Mouse (Mus musculus) frontal cortex, postnatal 25 days (tissue): Measurements from ENCODE around the gene Ccdc34.

Experiments
- DNase-seq, 2 experiments: peaks; one replicate each; pipeline ENCODE4 v3.0.0; 2022; ENCODE audit warnings: low spot score in 2 of 2

The Ccdc34 gene

GRCm38 (mm10) chr2:109995061-109995460 is 22.6 kb upstream of the Ccdc34 start:
- no peak for DNase-seq

DNA sequence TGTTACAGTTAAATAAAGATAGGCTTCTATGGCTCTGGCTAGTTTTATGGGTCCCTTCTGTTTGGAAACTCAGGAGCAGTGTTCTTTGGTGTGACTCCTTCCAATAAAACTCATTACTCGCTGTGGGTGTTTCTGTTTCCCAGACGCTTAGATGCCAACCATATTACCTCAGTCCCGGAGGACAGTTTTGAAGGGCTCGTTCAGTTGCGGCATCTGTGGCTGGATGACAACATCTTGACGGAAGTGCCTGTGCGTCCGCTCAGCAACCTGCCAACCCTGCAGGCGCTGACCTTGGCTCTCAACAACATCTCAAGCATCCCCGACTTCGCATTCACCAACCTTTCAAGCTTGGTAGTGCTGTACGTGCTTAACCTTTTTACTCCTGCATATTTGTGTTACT is 21.2 kb upstream of the Ccdc34 start:
- DNase-seq = no peak

DNA sequence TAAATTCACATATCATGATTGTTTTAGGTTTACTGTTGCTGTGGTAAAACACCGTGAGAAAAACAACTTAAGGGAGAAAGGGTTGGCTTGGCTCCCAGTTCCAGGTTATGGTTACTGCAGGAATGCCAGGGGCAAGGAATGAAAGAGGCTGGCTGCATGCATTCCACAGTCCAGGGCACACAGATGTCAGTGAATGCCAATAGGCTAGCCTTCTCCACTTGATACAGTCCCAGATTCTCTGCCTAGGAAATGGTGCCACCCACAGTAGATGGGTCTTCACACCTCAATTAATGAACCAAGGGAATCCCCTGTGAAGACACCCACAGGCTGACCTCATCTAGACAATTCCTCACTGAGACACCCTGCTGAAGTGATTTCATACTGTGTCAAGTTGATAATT is 12.9 kb upstream of the Ccdc34 start:
- no peak for DNase-seq

- no peak for DNase-seq
Observed at GRCm38 (mm10) chr2:110005164-110005563, 12.5 kb upstream of the Ccdc34 start.

DNA sequence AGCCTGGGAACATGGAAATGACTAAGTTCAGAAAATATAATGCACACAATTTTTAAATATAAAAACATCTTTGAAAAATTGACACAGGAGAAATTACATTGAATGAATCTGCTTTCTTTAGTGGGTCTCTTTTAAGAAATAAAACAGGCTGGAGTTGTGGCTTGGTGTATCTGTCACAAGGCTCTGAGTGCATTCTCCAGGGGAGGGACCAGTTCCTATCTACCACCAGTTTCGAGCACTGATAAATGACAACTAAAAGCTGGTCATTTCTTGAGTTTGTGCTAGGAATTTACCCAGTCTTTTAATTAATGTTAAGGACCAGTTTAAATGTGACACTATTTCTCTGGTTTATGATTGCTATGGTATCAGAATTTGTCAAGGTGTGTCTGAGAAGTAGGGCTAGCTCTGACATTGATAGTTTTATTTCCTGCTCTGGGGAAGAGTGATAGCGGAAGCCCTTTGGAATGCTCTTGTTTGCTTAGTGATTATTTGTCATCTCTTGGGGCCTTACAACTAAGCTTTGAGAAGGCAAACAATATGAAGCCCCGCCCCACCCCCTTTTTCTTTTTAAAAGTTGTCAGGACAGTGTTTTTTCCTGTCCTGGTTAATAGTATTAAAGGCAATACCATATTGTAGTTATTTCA is 11.9 kb upstream of the Ccdc34 start:
- no peak for DNase-seq

- no peak for DNase-seq
Observed at GRCm38 (mm10) chr2:110007423-110008267, 10.0 kb upstream of the Ccdc34 start.

- DNase-seq = no peak
Observed at GRCm38 (mm10) chr2:110009449-110009848, 8.2 kb upstream of the Ccdc34 start.

DNA sequence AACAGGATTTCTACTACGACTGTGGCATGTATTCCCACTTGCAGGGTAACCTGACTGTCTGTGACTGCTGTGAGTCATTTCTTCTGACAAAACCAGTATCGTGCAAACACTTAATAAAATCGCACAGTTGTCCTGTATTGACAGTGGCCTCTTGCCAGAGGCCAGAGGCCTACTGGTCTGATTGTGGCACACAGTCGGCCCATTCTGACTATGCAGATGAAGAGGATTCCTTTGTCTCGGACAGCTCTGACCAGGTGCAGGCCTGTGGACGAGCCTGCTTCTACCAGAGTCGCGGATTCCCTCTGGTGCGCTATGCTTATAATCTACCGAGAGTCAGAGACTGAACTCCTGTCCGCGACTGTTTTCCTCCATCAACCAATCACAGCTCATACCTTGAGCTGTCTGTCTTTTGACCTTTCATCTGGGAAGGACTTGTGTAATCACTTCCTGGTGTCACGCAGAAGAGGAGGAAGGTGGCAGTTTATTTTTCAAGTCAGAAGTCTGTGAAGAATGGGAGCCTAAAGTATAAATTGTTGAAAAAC is 5.4 kb upstream of the Ccdc34 start:
- DNase-seq = no peak

- no peak for DNase-seq
Observed at GRCm38 (mm10) chr2:110017087-110017486, 530 bp upstream of the Ccdc34 start.

DNA sequence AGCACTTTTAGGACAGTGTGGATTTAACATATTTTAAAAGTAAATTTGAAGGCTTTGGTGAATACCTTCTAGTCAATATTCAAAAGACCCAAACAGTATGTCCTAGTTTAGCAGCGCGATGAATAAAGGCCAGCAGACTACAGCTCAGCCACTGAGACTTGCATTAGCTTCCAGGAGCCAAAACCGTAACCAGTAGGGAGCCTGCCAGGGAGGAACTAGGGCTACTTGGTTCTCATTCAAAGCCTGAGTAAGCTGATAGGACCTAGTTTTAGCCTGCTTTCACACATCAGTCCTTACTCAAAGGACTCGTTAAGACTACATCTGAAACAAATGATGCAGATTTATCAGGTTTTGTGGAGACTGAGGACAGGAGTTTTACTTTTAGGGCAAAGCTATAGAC is 2.0 kb downstream of the Ccdc34 start:
- DNase-seq = no peak

DNA sequence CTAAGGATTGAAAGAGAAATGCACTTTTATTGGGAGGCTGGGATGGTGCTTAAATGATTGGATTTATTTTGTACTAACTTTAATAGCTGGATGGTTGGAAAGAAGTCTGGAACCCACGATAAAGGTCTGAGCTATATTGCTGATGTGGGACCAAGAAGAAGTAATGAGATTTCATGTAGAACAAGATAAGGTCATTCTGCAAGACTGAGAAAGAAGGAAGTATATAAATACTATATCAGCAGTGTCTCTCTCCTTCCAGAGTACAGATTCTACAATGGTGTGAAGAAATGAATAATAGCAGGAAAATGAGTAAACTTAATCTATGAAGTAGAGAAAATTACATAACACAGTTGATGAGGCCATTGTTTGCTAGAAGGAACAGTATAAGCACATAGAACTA is 2.8 kb downstream of the Ccdc34 start:
- no peak for DNase-seq

GRCm38 (mm10) chr2:110036265-110036664 is 18.6 kb downstream of the Ccdc34 start:
- DNase-seq = no peak

DNA sequence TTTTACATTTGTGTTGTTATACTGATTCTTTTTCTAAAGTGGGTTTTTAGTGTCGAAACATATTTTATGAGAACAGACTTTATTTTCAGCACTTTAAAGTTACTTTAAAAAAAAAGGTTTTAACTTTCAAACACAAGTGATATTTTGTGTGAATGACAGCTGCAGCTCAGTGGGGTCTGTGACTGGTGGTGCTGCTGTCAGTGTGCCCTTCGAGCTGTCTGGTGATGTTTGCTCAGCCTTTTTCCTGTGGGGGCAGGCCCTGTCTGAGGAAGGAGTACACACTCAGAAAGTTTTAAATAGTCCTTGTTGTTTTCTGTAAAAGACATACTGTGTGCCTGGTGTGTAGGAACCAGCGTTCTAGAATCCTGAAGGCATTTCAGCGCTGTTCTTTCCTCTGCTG is 19.0 kb downstream of the Ccdc34 start:
- DNase-seq = no peak

- no peak for DNase-seq
Observed at GRCm38 (mm10) chr2:110037221-110037620, 19.6 kb downstream of the Ccdc34 start.

GRCm38 (mm10) chr2:110038341-110038740 is 20.7 kb downstream of the Ccdc34 start:
- DNase-seq = no peak

DNA sequence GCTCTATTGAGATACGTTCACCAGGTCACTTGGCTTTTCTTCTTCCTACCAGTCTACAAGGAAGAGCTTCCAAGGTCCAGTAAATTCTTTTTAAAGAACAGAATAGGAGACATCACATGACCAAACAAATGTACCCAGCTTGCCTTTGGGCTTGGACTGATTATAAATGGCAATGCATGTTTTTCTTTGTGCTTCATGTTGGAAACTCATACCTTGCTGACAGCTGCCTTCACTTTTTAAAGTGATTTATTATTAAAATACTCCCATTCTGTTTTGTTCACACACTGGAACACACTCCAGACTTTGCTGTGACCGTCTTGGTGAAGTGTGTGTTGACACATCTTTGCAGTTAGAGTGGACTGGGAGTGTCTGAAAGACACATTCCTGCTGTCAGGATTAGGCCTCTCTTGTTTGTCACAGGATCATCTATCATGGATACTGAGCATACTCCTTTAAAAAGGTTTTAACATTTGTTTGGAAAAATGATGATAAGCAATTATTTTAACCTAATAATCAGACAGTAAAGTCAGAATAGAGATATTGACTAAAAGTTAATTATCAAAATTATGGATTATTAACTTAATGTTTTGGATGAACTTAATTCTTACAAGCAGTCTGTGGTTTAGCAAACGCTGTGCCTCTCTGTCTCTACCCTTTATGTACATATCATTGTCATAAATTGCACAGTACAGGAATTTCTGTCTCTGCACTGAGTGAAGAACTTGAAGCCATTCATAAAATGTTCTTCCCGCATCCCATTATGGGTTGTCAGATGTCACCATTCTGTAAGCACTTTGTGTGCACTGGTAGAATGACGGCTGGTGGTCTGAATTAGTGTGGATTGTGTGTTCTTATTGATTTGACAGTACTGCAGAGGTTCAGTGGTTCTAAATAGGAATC is 25.5 kb downstream of the Ccdc34 start:
- no peak for DNase-seq

- DNase-seq = no peak
Observed at GRCm38 (mm10) chr2:110058424-110058823, 40.8 kb downstream of the Ccdc34 start.

- no peak for DNase-seq
Observed at GRCm38 (mm10) chr2:110063131-110063530, 45.5 kb downstream of the Ccdc34 start.

DNA sequence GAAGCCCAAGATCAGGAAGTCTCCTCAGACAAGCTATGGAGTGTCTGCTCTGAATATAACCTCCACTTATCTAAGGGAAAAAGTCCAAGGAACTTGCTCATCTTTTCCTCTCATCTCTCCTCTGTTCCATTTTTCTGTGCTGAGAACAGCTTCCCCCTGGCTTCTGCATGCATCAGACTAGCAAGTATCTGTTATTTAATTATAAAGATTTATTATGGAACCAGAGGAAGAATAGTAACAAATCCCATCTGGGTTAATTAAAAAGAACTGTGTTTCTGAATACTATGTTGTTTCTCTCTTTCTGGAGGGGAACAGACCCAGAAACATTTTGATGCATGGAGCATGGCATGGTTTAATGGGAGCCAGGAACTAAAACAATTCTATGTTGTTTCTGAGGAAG is 51.3 kb downstream of the Ccdc34 start:
- no peak for DNase-seq

DNA sequence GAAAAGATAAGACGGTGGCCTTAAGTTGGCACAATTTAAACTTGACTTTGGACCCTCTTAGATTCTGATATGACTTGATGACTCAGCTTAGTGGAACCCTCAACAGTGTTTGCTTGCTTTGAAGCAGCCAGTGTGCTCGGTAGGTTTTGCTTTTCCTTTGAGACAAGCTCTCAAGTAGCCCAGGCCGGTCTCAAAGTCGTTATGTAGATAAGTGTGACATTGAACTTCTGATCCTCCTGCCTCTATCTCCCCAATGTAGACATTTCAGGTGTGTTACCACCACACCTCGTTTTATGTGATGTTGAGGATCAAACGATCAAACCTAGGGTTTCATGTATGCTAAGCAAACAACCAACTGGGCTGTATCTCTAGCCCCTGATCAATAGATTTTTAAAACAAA is 55.4 kb downstream of the Ccdc34 start:
- DNase-seq = no peak

DNA sequence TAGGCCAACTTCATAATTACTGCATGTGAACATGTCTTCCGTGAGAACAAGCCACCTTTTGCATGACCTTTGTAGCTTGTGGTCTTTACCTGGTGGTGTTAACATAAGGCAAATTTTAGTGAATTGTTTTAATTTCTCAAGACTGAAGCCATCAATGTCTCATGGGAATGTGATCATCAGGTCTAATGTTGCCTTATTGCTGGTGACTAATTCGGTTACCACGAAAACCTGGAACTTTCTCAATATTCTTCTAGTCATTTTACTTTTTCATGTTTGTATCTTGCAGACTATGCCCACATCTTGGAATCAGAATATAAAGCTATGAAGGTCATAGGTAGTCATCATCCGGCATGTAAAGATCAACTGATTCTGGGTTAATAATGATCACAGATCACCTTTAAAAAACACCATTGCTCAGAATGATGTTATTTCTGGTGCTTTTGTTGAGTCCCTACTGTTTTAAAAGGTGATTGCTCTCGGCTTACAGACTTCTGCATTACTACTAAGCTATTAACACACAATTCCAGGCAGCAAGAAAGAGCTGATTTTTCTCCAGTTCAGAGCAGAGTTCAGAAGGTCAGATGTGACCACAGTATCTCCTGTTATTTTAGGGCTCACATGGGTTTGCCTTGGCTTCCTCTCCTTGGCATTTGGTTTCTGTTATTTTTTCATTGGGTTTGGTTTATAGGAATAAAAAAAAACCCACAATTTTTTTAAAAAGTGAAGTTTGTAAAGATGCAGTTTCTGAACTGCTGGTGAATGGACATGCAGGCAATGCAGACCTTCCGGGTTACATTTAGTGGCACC is 57.2 kb downstream of the Ccdc34 start:
- no peak for DNase-seq
